Mouse (Mus musculus) limb, embryonic 12.5 days (tissue): Measurements from ENCODE around the gene Fyb2. TPM values are rescaled to one million over a fixed set of nuclear protein-coding genes. Genes with fewer than 3 reads are reported as not detected.
"Not testable (repeated sequence)": the region's sequence is repeated elsewhere in the genome, so short reads cannot be mapped to it uniquely, and the experiment has no call there.

Source experiments
- ATAC-seq: fragments of 200-750 bp; cut with Nextera tagmentation; 2 replicates; pipeline ENCODE4 v1.8.0; 2017; ENCODE audit warnings: low read depth, moderate TSS enrichment; ENCODE audit not compliant: insufficient number of reproducible peaks, insufficient read depth, low FRiP score, low TSS enrichment
- H3K27ac ChIP-seq: fragments of 300-500 bp; sonication (generic); 2 replicates; pipeline ENCODE4 v1.5.1; 2016; ENCODE audit warnings: mild to moderate bottlenecking, moderate library complexity
- H3K27me3 ChIP-seq: fragments of 300-500 bp; sonication (generic); 2 replicates; pipeline ENCODE4 v1.6.1; 2016; ENCODE audit warnings: mild to moderate bottlenecking, moderate library complexity
- H3K36me3 ChIP-seq: fragments of 300-500 bp; sonication (generic); 2 replicates; pipeline ENCODE4 v1.6.1; 2016; ENCODE audit warnings: mild to moderate bottlenecking, moderate library complexity
- H3K4me1 ChIP-seq: fragments of 300-500 bp; sonication (generic); replicated peaks from 2 replicates; pipeline ENCODE4 v1.6.1; 2016
- H3K4me2 ChIP-seq: fragments of 300-500 bp; sonication (generic); 2 replicates; pipeline ENCODE4 v1.6.1; 2016; ENCODE audit warnings: mild to moderate bottlenecking, moderate library complexity
- H3K4me3 ChIP-seq: fragments of 300-500 bp; sonication (generic); replicated peaks from 2 replicates; pipeline ENCODE4 v1.5.1; 2016; ENCODE audit warnings: mild to moderate bottlenecking
- H3K9ac ChIP-seq: fragments of 300-500 bp; sonication (generic); replicated peaks from 2 replicates; pipeline ENCODE4 v1.6.1; 2016; ENCODE audit warnings: mild to moderate bottlenecking, moderate library complexity
- H3K9me3 ChIP-seq: fragments of 300-500 bp; sonication (generic); 2 replicates; pipeline ENCODE4 v1.6.1; 2016; ENCODE audit warnings: mild to moderate bottlenecking, moderate library complexity
- WGBS: fragments of 180-500 bp; shearing (Covaris S2); methylation state at CpG from one replicate; pipeline ENCODE4 v1.1.7; 2016; 5-methylcytosine and 5-hydroxymethylcytosine counted together
- polyA plus RNA-seq: library from polyadenylated mRNA; unstranded; fragments of >200 nt; fragmentation: Nextera tagmentation; extraction: Ambion mirVana; gene quantifications from 2 replicates; pipeline ENCODE4 v1.2.1, GENCODE M21; 2016

Gene Fyb2
- polyA plus RNA-seq, 1 experiment from 2014 or later = 0.09 TPM

- Histone ChIP-seq H3K4me3 (no peak overlapping the region), H3K4me2 (no peak overlapping the region)
- WGBS = 76% methylated on average over 7 of the region's 7 CpGs
These were observed 74.4 kb downstream of the Fyb2 start for GRCm38 (mm10) chr4:104987631-104988030.

GRCm38 (mm10) chr4:104988102-104988501 is 74.8 kb downstream of the Fyb2 start:
- no peaks in the 10 kb centered on the region for H3K9me3 ChIP-seq
- H3K36me3 ChIP-seq = no peaks in the 10 kb centered on the region
- H3K4me2 ChIP-seq = no peak overlapping the region
- no peak overlapping the region for H3K27ac ChIP-seq
- 84% methylated on average over 5 of the region's 5 CpGs for WGBS
- no peak for ATAC-seq
- H3K4me1 ChIP-seq = no peaks in the 10 kb centered on the region
- no peaks in the 10 kb centered on the region for H3K27me3 ChIP-seq
- H3K4me3 ChIP-seq = no peak overlapping the region
- no peak overlapping the region for H3K9ac ChIP-seq

More at GRCm38 (mm10) chr4:104987631-104988030, 74.4 kb downstream of the Fyb2 start:
- ATAC-seq = no peak
- Histone ChIP-seq H3K36me3 (no peaks in the 10 kb centered on the region), H3K27ac (no peak overlapping the region), H3K27me3 (no peaks in the 10 kb centered on the region), H3K9me3 (no peaks in the 10 kb centered on the region), H3K4me1 (no peaks in the 10 kb centered on the region), H3K9ac (no peak overlapping the region)

GRCm38 (mm10) chr4:104988709-104989108 is 75.5 kb downstream of the Fyb2 start:
- Histone ChIP-seq H3K27ac (no peak overlapping the region), H3K4me2 (no peak overlapping the region), H3K27me3 (no peaks in the 10 kb centered on the region), H3K4me1 (no peaks in the 10 kb centered on the region), H3K9ac (no peak overlapping the region), H3K4me3 (no peak overlapping the region), H3K36me3 (no peaks in the 10 kb centered on the region), H3K9me3 (no peaks in the 10 kb centered on the region)
- ATAC-seq = no peak
- 86% methylated on average over 7 of the region's 7 CpGs for WGBS

GRCm38 (mm10) chr4:104990016-104990415 is 76.8 kb downstream of the Fyb2 start:
- no peak for ATAC-seq

GRCm38 (mm10) chr4:104990686-104991085 is 77.4 kb downstream of the Fyb2 start:
- no peak overlapping the region for H3K4me2 ChIP-seq
- H3K4me3 ChIP-seq = no peak overlapping the region
- H3K36me3 ChIP-seq = no peaks in the 10 kb centered on the region
- no peaks in the 10 kb centered on the region for H3K27me3 ChIP-seq
- H3K9ac ChIP-seq = no peak overlapping the region
- 85% methylated on average over 3 of the region's 3 CpGs for WGBS
- H3K4me1 ChIP-seq = no peaks in the 10 kb centered on the region
- ATAC-seq = no peak
- no peaks in the 10 kb centered on the region for H3K9me3 ChIP-seq
- no peak overlapping the region for H3K27ac ChIP-seq

More at GRCm38 (mm10) chr4:104990016-104990415, 76.8 kb downstream of the Fyb2 start:
- Histone ChIP-seq H3K4me1 (no peaks in the 10 kb centered on the region), H3K9me3 (no peaks in the 10 kb centered on the region), H3K4me3 (no peak overlapping the region), H3K27me3 (no peaks in the 10 kb centered on the region), H3K9ac (no peak overlapping the region), H3K36me3 (no peaks in the 10 kb centered on the region), H3K4me2 (no peak overlapping the region), H3K27ac (no peak overlapping the region)
- WGBS = 87% methylated on average over 6 of the region's 6 CpGs

GRCm38 (mm10) chr4:104992271-104992670 is 79.0 kb downstream of the Fyb2 start:
- H3K9me3 ChIP-seq = no peaks in the 10 kb centered on the region
- no peak overlapping the region for H3K4me2 ChIP-seq
- no peak overlapping the region for H3K4me3 ChIP-seq
- ATAC-seq = no peak
- no peaks in the 10 kb centered on the region for H3K4me1 ChIP-seq
- H3K27ac ChIP-seq = no peak overlapping the region
- no peaks in the 10 kb centered on the region for H3K27me3 ChIP-seq
- WGBS = 84% methylated on average over 3 of the region's 3 CpGs
- no peaks in the 10 kb centered on the region for H3K36me3 ChIP-seq
- H3K9ac ChIP-seq = no peak overlapping the region

GRCm38 (mm10) chr4:104993140-104993874 is 80.1 kb downstream of the Fyb2 start:
- no peak overlapping the region for H3K4me2 ChIP-seq
- H3K4me1 ChIP-seq = no peaks in the 10 kb centered on the region
- no peak for ATAC-seq
- H3K9me3 ChIP-seq = no peaks in the 10 kb centered on the region
- no peak overlapping the region for H3K27ac ChIP-seq
- H3K4me3 ChIP-seq = no peak overlapping the region
- 92% methylated on average over 10 of the region's 10 CpGs for WGBS
- no peak overlapping the region for H3K9ac ChIP-seq
- no peaks in the 10 kb centered on the region for H3K27me3 ChIP-seq
- no peaks in the 10 kb centered on the region for H3K36me3 ChIP-seq

- Histone ChIP-seq H3K36me3 (no peaks in the 10 kb centered on the region), H3K9ac (no peak overlapping the region), H3K4me1 (no peaks in the 10 kb centered on the region), H3K27me3 (no peaks in the 10 kb centered on the region), H3K9me3 (no peaks in the 10 kb centered on the region), H3K4me3 (no peak overlapping the region), H3K4me2 (no peak overlapping the region), H3K27ac (no peak overlapping the region)
- ATAC-seq = no peak
- WGBS = 77% methylated on average over 5 of the region's 5 CpGs
These were observed 86.4 kb downstream of the Fyb2 start for GRCm38 (mm10) chr4:104999702-105000101.

GRCm38 (mm10) chr4:105001736-105002135 is 88.5 kb downstream of the Fyb2 start:
- no peak overlapping the region for H3K9ac ChIP-seq
- H3K4me3 ChIP-seq = no peak overlapping the region
- H3K9me3 ChIP-seq = no peaks in the 10 kb centered on the region
- no peak overlapping the region for H3K27ac ChIP-seq
- H3K4me2 ChIP-seq = no peak overlapping the region
- no peaks in the 10 kb centered on the region for H3K36me3 ChIP-seq
- WGBS = 68% methylated on average over 1 of the region's 1 CpGs
- no peaks in the 10 kb centered on the region for H3K27me3 ChIP-seq
- no peaks in the 10 kb centered on the region for H3K4me1 ChIP-seq
- no peak for ATAC-seq

- no peak for ATAC-seq
- no peak overlapping the region for H3K4me3 ChIP-seq
- H3K4me1 ChIP-seq = no peaks in the 10 kb centered on the region
- H3K27ac ChIP-seq = no peak overlapping the region
- H3K9ac ChIP-seq = no peak overlapping the region
- WGBS = 84% methylated on average over 8 of the region's 8 CpGs
- H3K36me3 ChIP-seq = no peaks in the 10 kb centered on the region
- no peaks in the 10 kb centered on the region for H3K27me3 ChIP-seq
- no peak overlapping the region for H3K4me2 ChIP-seq
- 0 out of 2 replicates have a peak, but pooled peaks cover 5% of the 10 kb centered on the region for H3K9me3 ChIP-seq
These were observed 90.9 kb downstream of the Fyb2 start for GRCm38 (mm10) chr4:105004135-105004534.

- H3K9me3 ChIP-seq, H3K4me3 ChIP-seq, H3K27me3 ChIP-seq, H3K9ac ChIP-seq, H3K36me3 ChIP-seq, ATAC-seq, H3K27ac ChIP-seq, H3K4me2 ChIP-seq, H3K4me1 ChIP-seq: not testable (repeated sequence)
- 87% methylated on average over 12 of the region's 12 CpGs for WGBS
These were observed 91.4 kb downstream of the Fyb2 start for GRCm38 (mm10) chr4:105004649-105005048.
